Mouse (Mus musculus): ENCODE measurements around the gene Fance. TPM values are rescaled to one million over a fixed set of nuclear protein-coding genes. Genes with fewer than 3 reads are reported as not detected.
A peak's percentile ranks its signal among the peaks of the same experiment; 100 is the strongest.

Gene Fance
- polyA plus RNA-seq, 1 experiment, result 33.1 TPM

DNA sequence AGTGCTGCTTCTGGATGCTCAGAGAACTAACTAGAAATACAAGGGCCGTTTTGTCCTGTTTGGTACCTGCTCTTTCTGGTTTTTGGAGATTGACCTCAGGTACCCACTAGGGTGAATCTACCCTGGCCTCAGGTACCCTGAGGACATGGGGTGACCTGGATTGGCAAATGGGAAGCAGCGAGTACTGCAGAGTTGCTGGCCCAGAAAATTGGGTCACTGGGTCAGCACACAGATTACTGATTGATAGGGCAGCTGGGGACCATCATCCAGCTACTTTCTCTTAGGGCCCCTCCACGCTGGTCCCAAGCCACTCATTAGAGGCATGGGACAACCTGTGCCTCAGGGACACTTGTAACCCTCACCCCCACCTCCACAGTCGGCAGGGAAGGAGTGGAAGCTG is 34.1 kb upstream of the Fance start:
- Histone ChIP-seq H3K4me3 (replicated peaks) (peak overlapping the region; percentile 70), H3K36me3 (replicated peaks; ENCODE audit: low read length) (peaks cover 69% of the 10 kb centered on the region), H3K27me3 (replicated peaks) (no peaks in the 10 kb centered on the region), H3K9me3 (no peaks in the 10 kb centered on the region), H3K4me1 (peaks cover 95% of the 10 kb centered on the region)
- TF ChIP-seq FLI1 (IDR thresholded peaks at IDR 0.05; ENCODE audit: low read length), result no peak
- no peak for TF ChIP-seq GATA1 (IDR thresholded peaks at IDR 0.05; ENCODE audit: borderline replicate concordance, low read length)

DNA sequence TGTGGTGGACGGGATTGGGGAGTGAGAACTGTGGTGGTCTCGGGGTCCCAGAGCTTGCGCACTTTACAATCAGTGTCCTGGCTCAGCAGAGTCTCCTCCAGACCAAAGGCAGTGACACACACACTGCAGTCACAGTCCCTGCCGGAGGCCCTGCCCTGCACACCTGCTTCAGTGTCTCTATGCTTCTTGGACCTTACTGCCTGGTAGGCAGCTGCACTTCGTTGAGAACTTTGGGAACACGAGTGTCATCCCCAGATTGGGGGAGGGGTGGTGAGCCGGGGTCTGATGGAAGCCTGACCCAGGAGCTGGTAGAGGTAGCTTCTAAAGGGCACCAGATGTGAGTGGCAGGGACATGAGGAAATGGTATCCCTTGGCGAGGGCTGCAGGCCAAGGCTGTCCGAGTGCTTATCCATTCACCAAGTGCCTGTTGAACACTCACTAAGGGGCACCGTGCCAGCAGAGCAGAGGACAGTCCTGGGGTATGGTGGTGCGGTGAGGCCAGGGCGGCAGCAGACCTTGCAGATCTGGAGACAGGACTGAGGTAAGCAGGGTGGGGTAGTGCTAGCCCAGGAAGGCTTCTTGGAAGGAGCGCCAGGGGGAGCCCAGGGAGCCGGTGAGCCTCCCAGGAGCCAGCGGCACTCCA is 33.4 kb upstream of the Fance start:
- TF ChIP-seq FLI1 (IDR thresholded peaks at IDR 0.05; ENCODE audit: low read length) (no peak), GATA1 (IDR thresholded peaks at IDR 0.05; ENCODE audit: borderline replicate concordance, low read length) (no peak)
- Histone ChIP-seq H3K4me3 (replicated peaks) (peak overlapping the region; percentile 83), H3K4me1 (peaks cover 95% of the 10 kb centered on the region), H3K36me3 (replicated peaks; ENCODE audit: low read length) (peaks cover 69% of the 10 kb centered on the region), H3K27me3 (replicated peaks) (no peaks in the 10 kb centered on the region), H3K9me3 (no peaks in the 10 kb centered on the region)

DNA sequence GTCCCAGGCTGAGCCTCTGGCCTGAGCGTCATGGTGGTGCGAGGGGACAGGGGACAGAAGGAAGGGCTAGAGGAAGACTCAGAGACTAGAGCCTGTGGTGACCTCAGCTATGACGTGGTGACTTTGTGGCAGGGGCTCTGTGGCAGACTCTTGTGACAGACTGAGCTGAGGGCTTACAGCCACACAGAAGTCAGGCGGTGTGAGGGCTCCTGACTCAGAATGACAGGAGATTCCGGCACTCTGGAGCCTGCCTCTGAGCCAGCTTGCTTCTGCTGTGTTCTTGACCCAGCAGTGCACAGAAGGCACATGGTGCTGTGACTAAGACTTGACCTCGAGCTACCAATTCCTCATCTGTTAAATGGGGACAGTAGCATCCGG is 32.9 kb upstream of the Fance start:
- Histone ChIP-seq H3K4me1 (peaks cover 95% of the 10 kb centered on the region), H3K4me3 (replicated peaks) (peak overlapping the region; percentile 83), H3K27me3 (replicated peaks) (no peaks in the 10 kb centered on the region), H3K9me3 (no peaks in the 10 kb centered on the region), H3K36me3 (replicated peaks; ENCODE audit: low read length) (peaks cover 73% of the 10 kb centered on the region)
- TF ChIP-seq FLI1 (IDR thresholded peaks at IDR 0.05; ENCODE audit: low read length), result no peak
- TF ChIP-seq GATA1 (IDR thresholded peaks at IDR 0.05; ENCODE audit: borderline replicate concordance, low read length), result no peak

DNA sequence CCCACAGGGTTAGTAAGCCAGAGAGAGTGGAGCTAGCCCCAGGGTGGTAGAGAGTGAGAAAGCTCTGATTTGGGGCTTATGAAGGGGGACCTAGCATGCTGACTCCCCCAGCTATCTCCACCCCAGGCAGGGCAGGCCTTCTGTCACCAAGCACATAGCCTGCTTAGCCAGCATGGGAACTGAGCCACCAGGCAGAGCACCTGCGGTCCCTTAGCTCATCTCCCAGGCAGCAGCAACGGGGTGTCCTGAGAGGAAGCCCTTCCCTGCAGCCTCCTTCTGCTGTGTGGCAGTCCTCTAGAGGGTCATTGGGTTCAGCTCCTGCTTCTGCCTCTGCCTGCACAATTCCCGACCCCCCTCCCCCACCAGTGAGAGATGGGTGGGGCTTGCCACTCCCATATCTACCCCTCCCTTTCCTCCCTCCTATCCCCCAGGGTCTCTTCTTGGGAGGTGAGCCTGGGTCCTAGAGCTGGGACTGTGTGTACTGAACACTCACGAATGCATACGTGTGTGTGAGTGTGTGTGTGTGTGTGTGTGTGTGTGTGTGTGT is 32.4 kb upstream of the Fance start:
- H3K36me3 ChIP-seq (replicated peaks; ENCODE audit: low read length), result peaks cover 73% of the 10 kb centered on the region
- H3K9me3 ChIP-seq, result no peaks in the 10 kb centered on the region
- TF ChIP-seq GATA1 (IDR thresholded peaks at IDR 0.05; ENCODE audit: borderline replicate concordance, low read length), result no peak
- TF ChIP-seq FLI1 (IDR thresholded peaks at IDR 0.05; ENCODE audit: low read length), result no peak
- H3K27me3 ChIP-seq (replicated peaks), result no peaks in the 10 kb centered on the region
- H3K4me3 ChIP-seq (replicated peaks), result peak overlapping the region; percentile 76
- peaks cover 95% of the 10 kb centered on the region for H3K4me1 ChIP-seq

DNA sequence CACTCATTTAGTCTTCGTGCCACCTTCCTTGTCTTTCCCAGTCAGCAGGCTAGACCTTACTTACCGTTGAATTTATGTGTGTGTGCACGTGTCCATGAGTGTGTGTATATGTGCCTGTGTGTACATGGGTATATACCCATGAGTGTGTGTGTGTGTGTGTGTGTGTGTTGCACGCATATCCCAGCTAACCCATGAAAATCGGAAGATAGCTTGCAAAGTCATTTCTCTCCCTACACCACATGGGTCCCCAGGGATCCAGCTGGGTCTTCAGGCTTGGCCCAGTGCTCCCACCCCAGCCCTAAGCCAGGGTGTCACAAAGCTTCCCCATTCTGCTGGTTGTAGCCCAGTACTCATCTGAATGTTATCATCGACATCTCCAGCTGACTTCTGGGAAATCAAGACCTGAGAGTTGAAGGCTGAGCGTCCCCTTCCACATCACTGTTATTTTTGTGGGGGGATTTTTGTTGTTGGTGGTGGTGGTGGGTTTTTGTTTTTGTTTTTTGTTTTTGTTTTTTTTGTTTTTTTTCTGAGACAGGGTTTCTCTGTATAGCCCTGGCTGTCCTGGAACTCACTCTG is 31.4 kb upstream of the Fance start:
- TF ChIP-seq FLI1 (IDR thresholded peaks at IDR 0.05; ENCODE audit: low read length), result no peak
- no peak for TF ChIP-seq GATA1 (IDR thresholded peaks at IDR 0.05; ENCODE audit: borderline replicate concordance, low read length)
- peaks cover 73% of the 10 kb centered on the region for H3K36me3 ChIP-seq (replicated peaks; ENCODE audit: low read length)
- no peaks in the 10 kb centered on the region for H3K9me3 ChIP-seq
- H3K27me3 ChIP-seq (replicated peaks), result no peaks in the 10 kb centered on the region
- peaks cover 95% of the 10 kb centered on the region for H3K4me1 ChIP-seq
- peak overlapping the region; percentile 68 for H3K4me3 ChIP-seq (replicated peaks)

DNA sequence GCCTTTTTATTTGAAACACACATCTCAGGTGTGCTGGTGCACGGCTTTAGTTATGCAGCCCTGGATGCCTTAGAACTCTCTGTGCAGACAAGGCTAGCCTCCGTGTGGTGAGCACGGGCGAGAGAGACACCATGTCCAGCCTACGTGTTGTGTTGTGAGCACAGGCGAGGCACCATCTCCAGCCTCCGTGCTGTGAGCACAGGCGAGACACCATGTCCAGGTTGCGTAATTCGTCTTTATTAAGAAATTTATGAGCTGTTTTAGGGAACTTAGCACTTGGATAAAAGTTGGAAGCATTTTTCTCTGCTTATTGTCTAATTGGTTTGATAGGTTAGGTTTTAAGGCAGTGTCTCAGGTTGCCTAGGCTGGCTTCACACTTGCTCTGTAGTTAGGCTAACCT is 30.1 kb upstream of the Fance start:
- Histone ChIP-seq H3K4me3 (replicated peaks) (peak overlapping the region; percentile 60), H3K27me3 (replicated peaks) (no peaks in the 10 kb centered on the region), H3K36me3 (replicated peaks; ENCODE audit: low read length) (peaks cover 74% of the 10 kb centered on the region), H3K4me1 (peaks cover 95% of the 10 kb centered on the region), H3K9me3 (no peaks in the 10 kb centered on the region)
- TF ChIP-seq FLI1 (IDR thresholded peaks at IDR 0.05; ENCODE audit: low read length), result no peak
- TF ChIP-seq GATA1 (IDR thresholded peaks at IDR 0.05; ENCODE audit: borderline replicate concordance, low read length), result no peak

DNA sequence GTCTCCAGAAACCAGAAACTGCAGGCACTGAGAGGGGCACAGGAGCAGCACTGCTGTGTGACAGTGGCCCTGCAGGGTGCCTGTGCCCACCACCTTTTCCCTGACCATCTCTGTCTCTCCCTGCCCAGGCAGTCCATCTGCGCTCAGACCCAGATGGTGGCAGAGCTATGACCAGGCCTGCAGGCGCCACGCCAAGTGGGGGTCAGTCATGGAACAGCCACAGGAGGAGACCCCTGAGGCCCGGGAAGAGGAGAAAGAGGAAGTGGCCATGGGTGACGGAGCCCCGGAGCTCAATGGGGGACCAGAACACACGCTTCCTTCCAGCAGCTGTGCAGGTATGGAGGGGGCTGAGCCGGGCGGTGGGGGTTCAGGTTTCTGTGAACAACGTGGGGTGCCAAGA is 27.2 kb upstream of the Fance start:
- Histone ChIP-seq H3K27me3 (replicated peaks) (peaks cover 3% of the 10 kb centered on the region), H3K4me1 (peaks cover 86% of the 10 kb centered on the region), H3K4me3 (replicated peaks) (no peak overlapping the region), H3K36me3 (replicated peaks; ENCODE audit: low read length) (peaks cover 82% of the 10 kb centered on the region), H3K9me3 (no peaks in the 10 kb centered on the region)
- TF ChIP-seq GATA1 (IDR thresholded peaks at IDR 0.05; ENCODE audit: borderline replicate concordance, low read length), result no peak
- TF ChIP-seq FLI1 (IDR thresholded peaks at IDR 0.05; ENCODE audit: low read length), result no peak

DNA sequence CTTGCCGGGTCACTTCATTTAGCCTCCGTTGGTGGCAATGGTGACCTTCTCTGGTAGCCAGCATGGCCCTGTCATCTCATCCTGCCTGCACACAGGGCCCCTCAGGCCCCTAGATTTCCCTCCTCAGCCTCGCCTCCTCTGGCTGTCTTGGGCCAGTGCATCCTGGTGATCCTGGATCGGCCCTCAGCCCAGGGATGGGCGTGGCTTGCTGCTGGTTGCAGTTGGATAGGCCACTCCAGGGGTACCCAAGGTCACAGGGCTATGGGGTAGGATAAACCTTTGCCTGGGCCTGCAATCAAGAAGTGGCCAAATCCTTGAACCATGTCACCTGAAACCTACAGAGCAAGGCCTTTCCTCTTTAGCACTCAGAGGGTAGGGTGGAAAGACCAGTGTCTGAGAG is 26.4 kb upstream of the Fance start:
- Histone ChIP-seq H3K27me3 (replicated peaks) (peaks cover 3% of the 10 kb centered on the region), H3K36me3 (replicated peaks; ENCODE audit: low read length) (peaks cover 83% of the 10 kb centered on the region), H3K4me1 (peaks cover 86% of the 10 kb centered on the region), H3K4me3 (replicated peaks) (no peak overlapping the region), H3K9me3 (peaks cover 6% of the 10 kb centered on the region)
- TF ChIP-seq GATA1 (IDR thresholded peaks at IDR 0.05; ENCODE audit: borderline replicate concordance, low read length), result no peak
- no peak for TF ChIP-seq FLI1 (IDR thresholded peaks at IDR 0.05; ENCODE audit: low read length)

DNA sequence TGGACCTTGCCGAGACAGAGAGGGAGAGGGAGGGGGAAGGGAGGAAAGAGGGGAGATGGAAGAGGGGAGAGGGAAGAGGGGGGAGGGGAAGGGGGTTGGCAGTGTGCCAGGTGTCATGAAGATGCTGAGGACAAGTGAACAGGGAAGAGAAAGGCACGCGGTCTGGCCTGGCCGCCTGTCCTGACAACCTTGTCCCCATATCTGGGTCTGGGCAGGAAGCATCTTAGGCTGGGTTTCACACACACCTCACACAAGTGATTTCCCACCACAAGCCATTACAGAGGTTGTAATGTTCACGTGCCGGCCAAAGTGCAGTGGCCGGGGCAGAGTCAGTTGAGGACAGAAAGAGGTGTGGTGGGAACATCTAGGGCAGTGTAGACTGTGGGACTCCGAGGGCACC is 25.7 kb upstream of the Fance start:
- Histone ChIP-seq H3K4me1 (peaks cover 86% of the 10 kb centered on the region), H3K27me3 (replicated peaks) (peaks cover 5% of the 10 kb centered on the region), H3K9me3 (peaks cover 12% of the 10 kb centered on the region), H3K4me3 (replicated peaks) (no peak overlapping the region), H3K36me3 (replicated peaks; ENCODE audit: low read length) (peaks cover 86% of the 10 kb centered on the region)
- TF ChIP-seq FLI1 (IDR thresholded peaks at IDR 0.05; ENCODE audit: low read length), result no peak
- TF ChIP-seq GATA1 (IDR thresholded peaks at IDR 0.05; ENCODE audit: borderline replicate concordance, low read length), result no peak

DNA sequence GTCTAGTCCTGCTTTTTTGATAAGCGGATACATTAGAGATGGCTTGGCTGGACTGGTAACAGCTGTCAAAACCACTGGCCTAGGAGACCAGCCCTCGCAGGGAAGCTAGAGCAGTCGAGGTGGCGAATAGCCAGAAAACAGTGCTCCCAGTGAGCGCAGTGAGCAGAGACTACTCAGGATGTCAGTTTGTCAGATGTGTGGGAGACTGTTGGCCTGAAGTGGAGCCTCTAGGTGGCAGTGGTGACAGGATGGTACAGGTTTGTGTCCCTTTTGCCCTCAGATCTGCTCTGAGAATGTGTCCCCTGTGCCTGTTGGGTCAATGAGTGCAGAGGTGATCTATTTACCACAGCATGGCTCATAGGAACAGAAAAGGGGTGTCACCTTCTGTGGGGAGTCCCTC is 25.3 kb upstream of the Fance start:
- TF ChIP-seq GATA1 (IDR thresholded peaks at IDR 0.05; ENCODE audit: borderline replicate concordance, low read length), result no peak
- TF ChIP-seq FLI1 (IDR thresholded peaks at IDR 0.05; ENCODE audit: low read length), result no peak
- H3K36me3 ChIP-seq (replicated peaks; ENCODE audit: low read length), result peaks cover 85% of the 10 kb centered on the region
- H3K4me3 ChIP-seq (replicated peaks), result peak overlapping the region; percentile 11
- peaks cover 5% of the 10 kb centered on the region for H3K27me3 ChIP-seq (replicated peaks)
- peaks cover 12% of the 10 kb centered on the region for H3K9me3 ChIP-seq
- H3K4me1 ChIP-seq, result peaks cover 83% of the 10 kb centered on the region

All from megakaryocyte, embryonic 14.5 days (primary cell).